Mouse (Mus musculus) erythroblast, embryonic 14.5 days (primary cell): ENCODE data around the gene Plcg2.

Experiments
- GATA1 ChIP-seq: IDR thresholded peaks from 2 replicates; pipeline ENCODE4 v1.6.1; 2012; ENCODE audit warnings: low read length, inconsistent platforms, mixed read lengths
- TAL1 ChIP-seq: IDR thresholded peaks from 3 replicates; pipeline ENCODE4 v1.6.1; 2012; ENCODE audit warnings: low read length, inconsistent platforms, mixed read lengths

DNA sequence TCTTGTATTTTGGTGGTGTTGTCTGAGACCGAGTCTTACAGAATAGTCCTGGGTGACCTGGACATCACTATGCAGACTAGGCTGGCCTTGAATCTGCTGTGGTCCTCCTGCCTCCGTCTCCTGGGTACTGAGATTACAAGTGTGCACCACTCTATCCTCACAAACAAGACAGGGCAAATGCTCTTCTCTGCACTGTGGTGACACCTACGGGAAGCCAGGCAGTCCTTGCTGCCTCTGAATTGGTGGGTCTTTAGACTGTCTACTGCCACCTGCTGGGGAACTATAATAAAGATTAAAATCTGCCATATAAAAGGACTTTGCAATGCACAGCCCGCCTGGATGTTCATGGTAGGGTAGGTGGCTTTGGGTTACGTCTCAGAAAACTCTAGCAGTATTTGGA is 32.8 kb upstream of the Plcg2 start:
- TF ChIP-seq TAL1 (no peak), GATA1 (no peak)
